Mouse (Mus musculus): Measurements from ENCODE around the gene Egfl7. TPM values are rescaled to one million over a fixed set of nuclear protein-coding genes. Genes with fewer than 3 reads are reported as not detected.

Egfl7 gene
- polyA plus RNA-seq, 1 experiment from 2014 or later: 120 TPM

GRCm38 (mm10) chr2:26603720-26604671, 24.2 kb downstream of the Egfl7 start, which contains the start of gene Agpat2:
TSS of gene Agpat2 (minus strand) at chr2:26604417.
- H3K27me3 ChIP-seq (replicated peaks): peaks cover 47% of the 10 kb centered on the region
- peak; percentile 77 for ATAC-seq
- H3K9me3 ChIP-seq (replicated peaks): no peaks in the 10 kb centered on the region
- peak within 1 kb of the TSS; percentile 71 for H3K9ac ChIP-seq
- peak within 1 kb of the TSS; percentile 90 for H3K4me2 ChIP-seq
- under 1% methylated on average over 84 of the region's 103 CpGs for WGBS (ENCODE audit: insufficient replicate concordance)
- peak within 1 kb of the TSS; percentile 63 for H3K4me3 ChIP-seq
- no peaks in the 10 kb centered on the region for H3K36me3 ChIP-seq
- H3K27ac ChIP-seq: peak within 1 kb of the TSS; percentile 72
- peaks cover 64% of the 10 kb centered on the region for H3K4me1 ChIP-seq

DNA sequence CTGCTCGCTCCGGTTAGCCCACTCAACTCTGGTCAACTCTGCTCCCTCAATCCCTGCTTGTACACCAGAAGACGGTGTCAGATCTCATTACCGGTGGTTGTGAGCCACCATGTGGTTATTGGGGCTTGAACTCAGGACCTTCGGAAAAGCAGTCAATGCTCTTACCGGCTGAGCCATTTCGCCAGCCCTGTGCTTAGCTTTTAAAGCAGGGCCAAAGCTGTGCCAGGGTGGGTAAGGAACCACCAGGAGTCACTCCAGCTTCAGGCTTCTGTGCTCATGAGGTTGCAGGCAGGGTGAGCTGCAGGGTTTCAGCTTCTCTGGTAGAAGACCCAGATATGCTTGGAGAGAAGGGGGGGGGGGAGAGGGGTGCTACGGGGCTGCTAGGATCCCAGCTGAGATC, 25.5 kb downstream of the Egfl7 start:
- no peak for ATAC-seq
- Histone ChIP-seq H3K9me3 (replicated peaks) (no peaks in the 10 kb centered on the region), H3K27me3 (replicated peaks) (peaks cover 47% of the 10 kb centered on the region), H3K36me3 (no peaks in the 10 kb centered on the region), H3K4me2 (no peak overlapping the region), H3K4me1 (peaks cover 51% of the 10 kb centered on the region), H3K9ac (no peak overlapping the region), H3K4me3 (no peak overlapping the region), H3K27ac (no peak overlapping the region)
- 75% methylated on average over 8 of the region's 8 CpGs for WGBS (ENCODE audit: insufficient replicate concordance)

- Histone ChIP-seq H3K4me3 (no peak overlapping the region), H3K27me3 (replicated peaks) (peaks cover 47% of the 10 kb centered on the region), H3K27ac (no peak overlapping the region), H3K4me1 (peaks cover 47% of the 10 kb centered on the region), H3K4me2 (no peak overlapping the region), H3K9me3 (replicated peaks) (no peaks in the 10 kb centered on the region), H3K36me3 (no peaks in the 10 kb centered on the region), H3K9ac (no peak overlapping the region)
- no peak for ATAC-seq
- WGBS (ENCODE audit: insufficient replicate concordance): 56% methylated on average over 3 of the region's 3 CpGs
Measured at GRCm38 (mm10) chr2:26606579-26606978, 26.8 kb downstream of the Egfl7 start.

DNA sequence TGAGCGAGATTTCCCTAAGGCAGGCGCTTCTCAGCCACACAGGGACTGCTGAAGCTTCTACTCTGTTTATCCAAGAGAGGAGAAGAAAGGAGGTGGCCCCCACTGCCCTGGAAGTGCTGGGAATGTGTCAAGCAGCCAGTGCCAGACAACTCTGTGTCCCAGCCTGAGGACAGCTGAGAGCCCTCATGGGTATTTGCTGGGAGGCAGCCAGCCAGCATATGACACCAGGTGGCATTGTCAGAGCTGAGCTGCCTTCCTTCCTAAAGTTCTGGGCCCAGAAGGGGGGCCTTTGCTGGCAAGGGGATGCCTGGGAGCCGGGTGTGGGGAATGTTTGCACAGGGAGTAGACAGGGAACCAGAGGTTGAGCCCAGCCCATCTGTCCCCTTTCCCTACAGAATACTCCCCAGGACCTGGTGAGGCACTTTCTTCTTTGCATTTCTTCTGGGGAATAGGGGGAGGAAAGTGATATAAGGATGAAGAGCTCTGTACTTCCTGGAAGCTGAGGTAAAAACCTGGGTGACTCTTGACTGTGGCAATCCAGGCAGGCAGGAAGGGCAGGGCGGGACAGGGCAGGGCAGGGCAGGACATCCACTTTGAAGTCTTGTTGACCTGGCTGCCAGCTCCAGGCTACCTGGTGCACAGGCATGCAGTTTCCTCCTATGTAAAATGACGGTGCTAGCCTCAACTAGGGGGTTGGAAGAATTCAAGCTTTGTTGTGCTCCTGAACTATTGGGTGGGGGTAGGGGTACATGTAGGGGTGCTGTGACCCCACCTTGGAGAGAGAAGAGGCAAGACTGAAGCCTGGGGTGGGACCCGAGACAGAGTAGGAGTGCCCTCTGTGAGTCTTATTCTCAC, 27.5 kb downstream of the Egfl7 start:
- no peak overlapping the region for H3K27ac ChIP-seq
- peaks cover 47% of the 10 kb centered on the region for H3K27me3 ChIP-seq (replicated peaks)
- no peak for ATAC-seq
- no peaks in the 10 kb centered on the region for H3K9me3 ChIP-seq (replicated peaks)
- peaks cover 40% of the 10 kb centered on the region for H3K4me1 ChIP-seq
- WGBS (ENCODE audit: insufficient replicate concordance): 42% methylated on average over 5 of the region's 6 CpGs
- H3K36me3 ChIP-seq: no peaks in the 10 kb centered on the region
- no peak overlapping the region for H3K4me2 ChIP-seq
- H3K9ac ChIP-seq: no peak overlapping the region
- H3K4me3 ChIP-seq: no peak overlapping the region

DNA sequence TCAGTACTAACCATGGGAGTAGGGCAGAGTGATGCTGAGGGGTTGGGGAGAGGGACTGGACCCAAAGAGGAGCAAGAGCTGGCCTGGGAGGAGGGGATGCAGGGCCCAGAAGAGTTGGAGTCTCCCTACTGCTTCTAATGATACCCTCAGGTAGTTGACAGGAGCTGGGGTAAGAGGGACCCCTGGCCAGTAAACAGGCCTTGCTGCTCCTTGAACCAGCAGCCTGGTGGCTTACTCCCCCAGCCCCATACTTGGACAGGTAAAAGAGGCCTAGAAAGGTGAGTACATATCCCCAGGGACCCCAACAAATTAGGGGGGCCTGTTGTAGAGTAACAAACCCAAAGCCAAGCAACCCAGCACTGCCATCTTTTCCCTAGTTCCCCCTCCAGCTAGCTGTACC, 29.0 kb downstream of the Egfl7 start:
- no peak overlapping the region for H3K4me2 ChIP-seq
- H3K4me3 ChIP-seq: no peak overlapping the region

GRCm38 (mm10) chr2:26609261-26609661, 29.4 kb downstream of the Egfl7 start:
- Histone ChIP-seq H3K36me3 (no peaks in the 10 kb centered on the region), H3K4me1 (peaks cover 20% of the 10 kb centered on the region), H3K4me2 (no peak overlapping the region), H3K9ac (no peak overlapping the region), H3K4me3 (no peak overlapping the region), H3K27ac (no peak overlapping the region), H3K9me3 (replicated peaks) (no peaks in the 10 kb centered on the region), H3K27me3 (replicated peaks) (peaks cover 32% of the 10 kb centered on the region)
- no peak for ATAC-seq

More for the DNA sequence above, 29.0 kb downstream of the Egfl7 start:
- H3K9ac ChIP-seq: no peak overlapping the region
- no peaks in the 10 kb centered on the region for H3K9me3 ChIP-seq (replicated peaks)
- no peak overlapping the region for H3K27ac ChIP-seq
- H3K4me1 ChIP-seq: peaks cover 25% of the 10 kb centered on the region
- no peak for ATAC-seq
- peaks cover 37% of the 10 kb centered on the region for H3K27me3 ChIP-seq (replicated peaks)
- no peaks in the 10 kb centered on the region for H3K36me3 ChIP-seq

GRCm38 (mm10) chr2:26610526-26610925, 30.7 kb downstream of the Egfl7 start:
- Histone ChIP-seq H3K27ac (no peak overlapping the region), H3K27me3 (replicated peaks) (peaks cover 21% of the 10 kb centered on the region), H3K4me3 (no peak overlapping the region), H3K4me1 (peaks cover 13% of the 10 kb centered on the region; the same call in 1 of the 2 replicates), H3K9ac (no peak overlapping the region), H3K4me2 (no peak overlapping the region), H3K36me3 (no peaks in the 10 kb centered on the region), H3K9me3 (replicated peaks) (no peaks in the 10 kb centered on the region)
- no peak for ATAC-seq
- 73% methylated on average over 3 of the region's 3 CpGs for whole genome bisulfite sequencing (ENCODE audit: insufficient replicate concordance)

- no peak overlapping the region for H3K4me2 ChIP-seq
Measured at GRCm38 (mm10) chr2:26611054-26611453, 31.2 kb downstream of the Egfl7 start.

GRCm38 (mm10) chr2:26611896-26612295, 32.1 kb downstream of the Egfl7 start:
- peaks cover 11% of the 10 kb centered on the region; the same call in 1 of the 2 replicates for H3K27me3 ChIP-seq (replicated peaks)
- H3K4me1 ChIP-seq: peaks cover 11% of the 10 kb centered on the region; the same call in 1 of the 2 replicates
- no peaks in the 10 kb centered on the region for H3K9me3 ChIP-seq (replicated peaks)
- no peak overlapping the region for H3K9ac ChIP-seq
- ATAC-seq: no peak
- no peaks in the 10 kb centered on the region for H3K36me3 ChIP-seq
- no peak overlapping the region for H3K4me2 ChIP-seq
- H3K27ac ChIP-seq: no peak overlapping the region
- H3K4me3 ChIP-seq: no peak overlapping the region

More at GRCm38 (mm10) chr2:26611054-26611453, 31.2 kb downstream of the Egfl7 start:
- Histone ChIP-seq H3K9me3 (replicated peaks) (no peaks in the 10 kb centered on the region), H3K4me3 (no peak overlapping the region), H3K27ac (no peak overlapping the region), H3K9ac (no peak overlapping the region), H3K4me1 (peaks cover 13% of the 10 kb centered on the region; the same call in 1 of the 2 replicates), H3K36me3 (no peaks in the 10 kb centered on the region), H3K27me3 (replicated peaks) (peaks cover 16% of the 10 kb centered on the region)
- 0 out of 2 replicates have a peak, but pooled peaks have one; percentile 13 for ATAC-seq

- 57% methylated on average over 5 of the region's 5 CpGs for WGBS (ENCODE audit: insufficient replicate concordance)
- no peak overlapping the region for H3K9ac ChIP-seq
- no peaks in the 10 kb centered on the region for H3K9me3 ChIP-seq (replicated peaks)
- no peak overlapping the region for H3K4me3 ChIP-seq
- H3K4me1 ChIP-seq: no peaks in the 10 kb centered on the region
- no peak for ATAC-seq
- H3K27me3 ChIP-seq (replicated peaks): peaks cover 3% of the 10 kb centered on the region; the same call in 1 of the 2 replicates
- no peak overlapping the region for H3K27ac ChIP-seq
- H3K36me3 ChIP-seq: no peaks in the 10 kb centered on the region
- no peak overlapping the region for H3K4me2 ChIP-seq
Measured at GRCm38 (mm10) chr2:26614903-26615302, 35.1 kb downstream of the Egfl7 start.

DNA sequence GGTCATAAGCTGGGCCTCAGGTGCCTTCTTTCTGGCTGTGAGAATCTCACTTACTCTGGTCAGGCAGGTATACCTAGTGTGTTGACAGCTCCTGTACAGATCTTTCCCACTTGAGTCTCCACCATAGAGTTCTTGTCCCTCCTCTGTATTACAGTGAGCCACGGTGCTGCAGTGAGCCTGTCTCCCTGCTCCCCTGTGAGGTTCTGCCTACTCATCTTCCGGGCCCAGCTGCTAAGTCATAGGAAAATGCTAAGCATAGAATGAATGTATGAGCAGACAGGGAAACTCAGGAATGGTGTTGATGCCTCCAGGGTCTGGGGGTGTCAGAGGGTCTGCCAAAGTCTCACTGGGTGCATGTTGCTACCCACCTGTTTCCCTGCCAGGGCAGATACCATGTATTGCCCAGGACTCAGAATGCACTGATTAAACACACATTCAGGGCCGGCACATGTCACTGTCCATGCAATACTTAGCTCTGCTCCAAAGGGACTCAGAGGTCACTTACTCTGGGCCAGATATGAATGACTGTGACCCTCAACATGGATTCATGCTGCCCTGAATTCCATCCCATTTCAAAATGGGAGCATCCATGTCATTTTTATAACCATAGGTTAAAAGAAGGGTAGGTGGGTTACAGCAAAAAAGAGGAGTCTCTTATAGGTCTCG, 35.8 kb downstream of the Egfl7 start:
- Histone ChIP-seq H3K4me2 (no peak overlapping the region), H3K27ac (no peak overlapping the region), H3K4me3 (no peak overlapping the region), H3K9me3 (replicated peaks) (no peaks in the 10 kb centered on the region), H3K27me3 (replicated peaks) (peaks cover 3% of the 10 kb centered on the region; the same call in 1 of the 2 replicates), H3K36me3 (no peaks in the 10 kb centered on the region), H3K9ac (no peak overlapping the region), H3K4me1 (no peaks in the 10 kb centered on the region)
- no peak for ATAC-seq
- WGBS (ENCODE audit: insufficient replicate concordance): 66% methylated on average over 4 of the region's 4 CpGs

All from liver, embryonic 12.5 days (tissue).